Mouse (Mus musculus): Measurements from ENCODE around the gene Scai.

GRCm38 (mm10) chr2:39148075-39148474, 42.5 kb downstream of the Scai start:
- TF ChIP-seq CTCF (IDR thresholded peaks at IDR 0.05; ENCODE audit: low read depth, low read length), result no peak
- no peak for TF ChIP-seq POLR2A (IDR thresholded peaks at IDR 0.05; ENCODE audit: extremely low read depth, insufficient read depth, low read length)
